Mouse (Mus musculus) spleen, embryonic (tissue): ENCODE results near the gene Pakap.

Experiments used
- CTCF ChIA-PET: fragments of 350-600 bp; sonication (Branson Sonifier 250); formaldehyde crosslinking; loops from one replicate; lab custom pipeline; 2022; lab: Charles Lee

Gene Pakap

GRCm38 (mm10) chr4:57672996-57673906 lies 105.3 kb downstream of the Pakap start:
- CTCF ChIA-PET = interaction anchor here (0.7 to 1.7 kb wide), 5 partner anchors 29 to 206 kb away, joined by 3 to 7 read pairs (median 4); no protein-coding TSS in a partner anchor

GRCm38 (mm10) chr4:57674351-57674750 lies 106.4 kb downstream of the Pakap start:
- CTCF ChIA-PET = interaction anchor here (0.6 kb wide), 3 partner anchors 148 to 220 kb away, joined by 5 to 6 read pairs (median 5); no protein-coding TSS in a partner anchor

GRCm38 (mm10) chr4:57675387-57675786 lies 107.4 kb downstream of the Pakap start:
- CTCF ChIA-PET = interaction anchor here (0.7 to 1.6 kb wide), 3 partner anchors 84 to 166 kb away, joined by 4 to 6 read pairs (median 5); no protein-coding TSS in a partner anchor

GRCm38 (mm10) chr4:57677916-57678315 lies 109.9 kb downstream of the Pakap start:
- CTCF ChIA-PET = no interaction called here

GRCm38 (mm10) chr4:57678991-57679457 lies 111.0 kb downstream of the Pakap start:
- CTCF ChIA-PET = no interaction called here

GRCm38 (mm10) chr4:57680186-57680585 lies 112.2 kb downstream of the Pakap start:
- CTCF ChIA-PET = interaction anchor here (0.6 kb wide), 1 partner anchor 245 kb away, joined by 4 read pairs; no protein-coding TSS in a partner anchor

- CTCF ChIA-PET = interaction anchor here (0.6 kb wide), 1 partner anchor 76 kb away, joined by 3 read pairs; no protein-coding TSS in a partner anchor
Observed at GRCm38 (mm10) chr4:57681511-57681910, 113.5 kb downstream of the Pakap start.

- CTCF ChIA-PET = interaction anchor here (0.6 kb wide), 1 partner anchor 75 kb away, joined by 3 read pairs; no protein-coding TSS in a partner anchor
Observed at GRCm38 (mm10) chr4:57682341-57682740, 114.4 kb downstream of the Pakap start.

GRCm38 (mm10) chr4:57682944-57683343 lies 115.0 kb downstream of the Pakap start:
- CTCF ChIA-PET = no interaction called here

GRCm38 (mm10) chr4:57684676-57685215 lies 116.8 kb downstream of the Pakap start:
- CTCF ChIA-PET = no interaction called here

GRCm38 (mm10) chr4:57686736-57687135 lies 118.8 kb downstream of the Pakap start:
- CTCF ChIA-PET = no interaction called here

- CTCF ChIA-PET = no interaction called here
Observed at GRCm38 (mm10) chr4:57687583-57687982, 119.6 kb downstream of the Pakap start.

- CTCF ChIA-PET = no interaction called here
Observed at GRCm38 (mm10) chr4:57688131-57688530, 120.2 kb downstream of the Pakap start.

- CTCF ChIA-PET = no interaction called here
Observed at GRCm38 (mm10) chr4:57690001-57690400, 122.0 kb downstream of the Pakap start.

GRCm38 (mm10) chr4:57690805-57691204 lies 122.8 kb downstream of the Pakap start:
- CTCF ChIA-PET = no interaction called here

- CTCF ChIA-PET = no interaction called here
Observed at GRCm38 (mm10) chr4:57694356-57695136, 126.6 kb downstream of the Pakap start.

- CTCF ChIA-PET = no interaction called here
Observed at GRCm38 (mm10) chr4:57696955-57697354, 129.0 kb downstream of the Pakap start.

- CTCF ChIA-PET = no interaction called here
Observed at GRCm38 (mm10) chr4:57697918-57698611, 130.1 kb downstream of the Pakap start.

- CTCF ChIA-PET = interaction anchor here (1.0 kb wide), 1 partner anchor 29 kb away, joined by 3 read pairs; no protein-coding TSS in a partner anchor
Observed at GRCm38 (mm10) chr4:57701576-57701975, 133.6 kb downstream of the Pakap start.

- CTCF ChIA-PET = no interaction called here
Observed at GRCm38 (mm10) chr4:57703574-57704470, 135.8 kb downstream of the Pakap start.
